Mouse (Mus musculus) heart, postnatal 0 days (tissue): ENCODE measurements around the gene Cited2. TPM values are rescaled to one million over a fixed set of nuclear protein-coding genes. Genes with fewer than 3 reads are reported as not detected.

Experiments
- ATAC-seq: fragments of 200-750 bp; cut with Nextera tagmentation; 2 replicates; pipeline ENCODE4 v1.8.0; 2017; ENCODE audit warnings: low read depth, moderate number of reproducible peaks, moderate library complexity; ENCODE audit not compliant: insufficient read depth
- DNase-seq: peaks from one replicate; pipeline ENCODE4 v3.0.0-alpha.2; 2016; ENCODE audit warnings: low spot score
- H3K27ac ChIP-seq: fragments of 300-500 bp; sonication (generic); 2 replicates; pipeline ENCODE4 v1.5.1; 2014; ENCODE audit warnings: low read depth, mild to moderate bottlenecking
- H3K27me3 ChIP-seq: fragments of 300-500 bp; sonication (generic); 2 replicates; pipeline ENCODE4 v1.6.1; 2014; ENCODE audit warnings: low read length, mixed read lengths; ENCODE audit not compliant: control insufficient read depth, insufficient read depth
- H3K36me3 ChIP-seq: fragments of 300-500 bp; sonication (generic); replicated peaks from 2 replicates; pipeline ENCODE4 v1.6.1; 2014; ENCODE audit warnings: low read length, mixed read lengths; ENCODE audit not compliant: control insufficient read depth, insufficient read depth
- H3K4me1 ChIP-seq: fragments of 300-500 bp; sonication (generic); 2 replicates; pipeline ENCODE4 v1.6.1; 2014; ENCODE audit warnings: antibody characterized with exemption; ENCODE audit not compliant: control insufficient read depth, insufficient read depth
- H3K4me2 ChIP-seq: fragments of 300-500 bp; sonication (generic); 2 replicates; pipeline ENCODE4 v1.6.1; 2014; ENCODE audit warnings: low read depth, mild to moderate bottlenecking, low read length, moderate library complexity
- H3K4me3 ChIP-seq: fragments of 300-500 bp; sonication (generic); 2 replicates; pipeline ENCODE4 v1.5.1; 2014; ENCODE audit warnings: low read depth, low read length
- H3K9ac ChIP-seq: fragments of 300-500 bp; sonication (generic); replicated peaks from 2 replicates; pipeline ENCODE4 v1.6.1; 2014; ENCODE audit warnings: low read depth, low read length, mixed read lengths
- H3K9me3 ChIP-seq: fragments of 300-500 bp; sonication (generic); replicated peaks from 2 replicates; pipeline ENCODE4 v1.6.1; 2016; ENCODE audit warnings: low read length; ENCODE audit not compliant: control insufficient read depth
- CTCF ChIP-seq: IDR thresholded peaks from 2 replicates; pipeline ENCODE4 v1.5.1; 2016; ENCODE audit warnings: antibody characterized with exemption, control low read depth, low read depth
- EP300 ChIP-seq: IDR thresholded peaks from 2 replicates; pipeline ENCODE4 v1.6.1; 2016; ENCODE audit warnings: antibody characterized with exemption, low read depth
- WGBS: fragments of 180-500 bp; shearing (Covaris S2); extraction: QIAGEN DNeasy Blood & Tissue Kit; methylation state at CpG from one replicate; pipeline ENCODE4 v1.1.7; 2014; 5-methylcytosine and 5-hydroxymethylcytosine counted together
- polyA plus RNA-seq: library from polyadenylated mRNA; unstranded; fragments of >200 nt; fragmentation: Nextera tagmentation; extraction: Ambion mirVana; gene quantifications from 2 replicates; pipeline ENCODE4 v1.2.1, GENCODE M21; 2015
- total RNA-seq: library from RNA; depleted of rRNA; stranded (reverse); fragments of >200 nt; gene quantifications from 2 replicates; pipeline ENCODE4 v1.2.3, GENCODE M21; 2014; ENCODE audit warnings: low replicate concordance

Gene Cited2
- total and polyA plus RNA-seq, 2 experiments from 2014 or later, result 15.8 to 57.6 TPM

- Histone ChIP-seq H3K4me3 (no peak overlapping the region), H3K9ac (no peak overlapping the region), H3K36me3 (no peaks in the 10 kb centered on the region), H3K9me3 (no peaks in the 10 kb centered on the region), H3K4me1 (no peaks in the 10 kb centered on the region), H3K4me2 (no peak overlapping the region), H3K27ac (no peak overlapping the region), H3K27me3 (no peaks in the 10 kb centered on the region)
- ATAC-seq, result peak; percentile 49; the same call in 1 of the 2 replicates
- DNase-seq, result no peak
- WGBS, result 29% methylated on average over 3 of the region's 3 CpGs
- TF ChIP-seq CTCF (no peak), EP300 (no peak)
These were observed 36.8 kb downstream of the Cited2 start for GRCm38 (mm10) chr10:17759772-17760171.

GRCm38 (mm10) chr10:17760750-17761613, 38.0 kb downstream of the Cited2 start:
- Histone ChIP-seq H3K9ac (no peak overlapping the region), H3K36me3 (no peaks in the 10 kb centered on the region), H3K27ac (peak overlapping the region; percentile 16; the same call in 1 of the 2 replicates), H3K27me3 (no peaks in the 10 kb centered on the region), H3K4me1 (no peaks in the 10 kb centered on the region), H3K9me3 (no peaks in the 10 kb centered on the region), H3K4me2 (no peak overlapping the region), H3K4me3 (no peak overlapping the region)
- 63% methylated on average over 9 of the region's 9 CpGs for WGBS
- DNase-seq (no peak), ATAC-seq (0 out of 2 replicates have a peak, but pooled peaks have one; percentile 33)
- 0 out of 2 replicates have a peak, but pooled peaks have one; percentile 7 for TF ChIP-seq CTCF
- no peak for TF ChIP-seq EP300

GRCm38 (mm10) chr10:17761652-17762051, 38.6 kb downstream of the Cited2 start:
- 63% methylated on average over 1 of the region's 1 CpGs for WGBS
- H3K27ac ChIP-seq, result no peak overlapping the region

GRCm38 (mm10) chr10:17762946-17763345, 39.9 kb downstream of the Cited2 start:
- no peak for TF ChIP-seq EP300
- no peak for TF ChIP-seq CTCF
- H3K9me3 ChIP-seq, result no peaks in the 10 kb centered on the region
- no peak overlapping the region for H3K4me3 ChIP-seq
- 91% methylated on average over 8 of the region's 8 CpGs for WGBS
- DNase-seq (no peak), ATAC-seq (no peak)
- H3K36me3 ChIP-seq, result no peaks in the 10 kb centered on the region
- no peak overlapping the region for H3K27ac ChIP-seq
- H3K4me2 ChIP-seq, result no peak overlapping the region
- no peaks in the 10 kb centered on the region for H3K27me3 ChIP-seq
- no peak overlapping the region for H3K9ac ChIP-seq
- no peaks in the 10 kb centered on the region; the same call in 1 of the 2 replicates for H3K4me1 ChIP-seq

More at GRCm38 (mm10) chr10:17761652-17762051, 38.6 kb downstream of the Cited2 start:
- no peak overlapping the region for H3K9ac ChIP-seq
- H3K4me2 ChIP-seq, result no peak overlapping the region
- no peaks in the 10 kb centered on the region for H3K36me3 ChIP-seq
- no peak overlapping the region for H3K4me3 ChIP-seq
- no peaks in the 10 kb centered on the region for H3K27me3 ChIP-seq
- no peaks in the 10 kb centered on the region for H3K9me3 ChIP-seq
- no peak for DNase-seq
- TF ChIP-seq CTCF (no peak), EP300 (no peak)
- H3K4me1 ChIP-seq, result no peaks in the 10 kb centered on the region
- ATAC-seq, result no peak

GRCm38 (mm10) chr10:17769856-17770255, 46.8 kb downstream of the Cited2 start:
- Histone ChIP-seq H3K4me2 (no peak overlapping the region), H3K4me1 (peaks cover 7% of the 10 kb centered on the region), H3K36me3 (no peaks in the 10 kb centered on the region), H3K9me3 (no peaks in the 10 kb centered on the region), H3K9ac (no peak overlapping the region), H3K27me3 (no peaks in the 10 kb centered on the region), H3K4me3 (no peak overlapping the region), H3K27ac (no peak overlapping the region)
- ATAC-seq (no peak), DNase-seq (no peak)
- TF ChIP-seq CTCF, result no peak
- no peak for TF ChIP-seq EP300
- WGBS, result 72% methylated on average over 5 of the region's 5 CpGs
